Comparison of ENCODE assay signal across 8 mouse cellular contexts in genomic region chr19:36470106-36470505, GRCm38 (mm10).
DNase-seq lines count a peak whose midpoint lies in the region; ATAC-seq and TF ChIP-seq lines count a peak whose summit lies in the region.

No protein-coding gene starts in this region.

- H3K4me2 ChIP-seq in neural tube, embryonic 15.5 days: no peak overlapping the region

- TF ChIP-seq CTCF in embryonic fibroblast, embryonic 13.5 days (IDR thresholded peaks at IDR 0.05; ENCODE audit: borderline replicate concordance, insufficient read depth, low read length): peak; percentile 47; the same call in 1 of the 2 replicates

- no peak for TF ChIP-seq POLR2A in embryonic fibroblast, embryonic 13.5 days (IDR thresholded peaks at IDR 0.05; ENCODE audit: low read depth, low read length)

- H3K9ac ChIP-seq in neural tube, embryonic 15.5 days (replicated peaks): no peak overlapping the region

- WGBS in neural tube, embryonic 15.5 days: 11% methylated on average over 6 of the region's 6 CpGs

- no peak for ATAC-seq in neural tube, embryonic 15.5 days (ENCODE audit: low FRiP score)

- no peak overlapping the region for H3K4me3 ChIP-seq in neural tube, embryonic 15.5 days (replicated peaks)
- no peak overlapping the region for H3K4me3 ChIP-seq in embryonic fibroblast, embryonic 13.5 days (ENCODE audit: insufficient read depth, low read length)

- H3K27ac ChIP-seq in neural tube, embryonic 15.5 days (replicated peaks): no peak overlapping the region
- H3K27ac ChIP-seq in embryonic fibroblast, embryonic 13.5 days (ENCODE audit: insufficient read depth, low read length): no peak overlapping the region

- no peaks in the 10 kb centered on the region for H3K9me3 ChIP-seq in neural tube, embryonic 15.5 days (replicated peaks)

- H3K4me1 ChIP-seq in neural tube, embryonic 15.5 days: no peaks in the 10 kb centered on the region
- no peaks in the 10 kb centered on the region for H3K4me1 ChIP-seq in embryonic fibroblast, embryonic 13.5 days (ENCODE audit: control insufficient read depth, insufficient read depth, low read length)

- H3K36me3 ChIP-seq in neural tube, embryonic 15.5 days: no peaks in the 10 kb centered on the region

- intact Hi-C loops in left cerebral cortex, postnatal 4 days (cut with DNase I): no loop called here

- no peaks in the 10 kb centered on the region for H3K27me3 ChIP-seq in neural tube, embryonic 15.5 days (replicated peaks)

- DNase-seq in neural tube, embryonic 10.5 days (ENCODE audit: extremely low spot score, low spot score): peak; percentile 50
- peak; percentile 86 to 89 for DNase-seq in adrenal gland, postnatal 36 days
- peak; percentile 87 for DNase-seq in induced T-regulatory cell, adult 2 months (ENCODE audit: low read depth)
- peak; percentile 73 for DNase-seq in left cerebral cortex, postnatal 4 days
- DNase-seq in right cerebral cortex, adult 2 months (ENCODE audit: low spot score in 2 of 2): peak; percentile 80 to 82
- peak; percentile 63 for DNase-seq in urinary bladder, postnatal 14 days (ENCODE audit: low spot score)
